Mouse (Mus musculus): Measurements from ENCODE around the gene Cklf.
"Not testable (repeated sequence)": the region's sequence is repeated elsewhere in the genome, so short reads cannot be mapped to it uniquely, and the experiment has no call there.

Cklf gene

GRCm38 (mm10) chr8:104264271-104264935 is 13.7 kb downstream of the Cklf start:
- DNase-seq (ENCODE audit: low read depth, low spot score): not testable (repeated sequence)

GRCm38 (mm10) chr8:104268368-104268767 is 17.7 kb downstream of the Cklf start:
- no peak for DNase-seq (ENCODE audit: low read depth, low spot score)

GRCm38 (mm10) chr8:104268937-104269440 is 18.3 kb downstream of the Cklf start:
- no peak for DNase-seq (ENCODE audit: low read depth, low spot score)

- DNase-seq (ENCODE audit: low read depth, low spot score): not testable (repeated sequence)
Observed at GRCm38 (mm10) chr8:104293081-104293480, 42.4 kb downstream of the Cklf start, which contains the start of gene Cmtm2a. TSS of gene Cmtm2a (minus strand) at chr8:104293181.

- DNase-seq (ENCODE audit: low read depth, low spot score): no peak
Observed at GRCm38 (mm10) chr8:104294396-104294795, 43.7 kb downstream of the Cklf start.

GRCm38 (mm10) chr8:104301577-104301976 is 50.9 kb downstream of the Cklf start:
- not testable (repeated sequence) for DNase-seq (ENCODE audit: low read depth, low spot score)

- not testable (repeated sequence) for DNase-seq (ENCODE audit: low read depth, low spot score)
Observed at GRCm38 (mm10) chr8:104302536-104302935, 51.9 kb downstream of the Cklf start.

GRCm38 (mm10) chr8:104304962-104305361 is 54.3 kb downstream of the Cklf start:
- no peak for DNase-seq (ENCODE audit: low read depth, low spot score)

- not testable (repeated sequence) for DNase-seq (ENCODE audit: low read depth, low spot score)
Observed at GRCm38 (mm10) chr8:104308341-104308740, 57.7 kb downstream of the Cklf start.

- DNase-seq (ENCODE audit: low read depth, low spot score): peak; percentile 70
Observed at GRCm38 (mm10) chr8:104309441-104310155, 58.9 kb downstream of the Cklf start, which contains the start of the genes Gm45711 and Cmtm1. TSS of gene Gm45711 (minus strand) at chr8:104310081. TSS of gene Cmtm1 (minus strand) at chr8:104310145.

GRCm38 (mm10) chr8:104312023-104312422 is 61.4 kb downstream of the Cklf start:
- DNase-seq (ENCODE audit: low read depth, low spot score): not testable (repeated sequence)

GRCm38 (mm10) chr8:104313311-104313710 is 62.6 kb downstream of the Cklf start:
- peak; percentile 7 for DNase-seq (ENCODE audit: low read depth, low spot score)

Data from skeletal muscle tissue, adult 2 months (tissue).